Mouse (Mus musculus): ENCODE measurements around the gene Gm8122.
"Not testable (repeated sequence)": the region's sequence is repeated elsewhere in the genome, so short reads cannot be mapped to it uniquely, and the experiment has no call there.

Gm8122 gene

DNA sequence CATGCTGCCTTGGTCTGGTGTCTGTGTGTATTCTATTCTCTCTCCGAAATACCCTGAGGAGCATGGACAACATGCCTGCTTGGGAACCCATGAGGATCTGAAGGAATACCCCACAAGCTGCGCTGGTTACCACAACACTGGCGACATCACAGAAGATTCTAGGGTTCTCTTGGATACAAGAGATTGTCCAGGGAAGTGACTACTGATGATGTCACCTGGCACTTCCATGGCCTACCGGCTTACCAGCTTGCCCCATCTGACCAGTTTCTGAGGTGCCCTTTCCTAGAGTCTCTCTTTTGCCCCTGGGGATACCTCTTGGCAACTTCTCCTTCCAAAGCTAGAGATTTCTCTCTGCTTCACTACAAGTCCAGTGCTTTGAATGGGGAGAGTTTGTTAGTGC, at the start of gene Gm8122:
Gene Gm8122 (minus strand): TSS at position 101 of the 400 bp plus-strand sequence.
- DNase-seq (ENCODE audit: low read depth in 2 of 2, low spot score in 2 of 2), result not testable (repeated sequence)

GRCm38 (mm10) chr14:43278681-43279080, 43.6 kb upstream of the Gm8122 start:
- DNase-seq (ENCODE audit: low read depth in 2 of 2, low spot score in 2 of 2), result not testable (repeated sequence)

DNA sequence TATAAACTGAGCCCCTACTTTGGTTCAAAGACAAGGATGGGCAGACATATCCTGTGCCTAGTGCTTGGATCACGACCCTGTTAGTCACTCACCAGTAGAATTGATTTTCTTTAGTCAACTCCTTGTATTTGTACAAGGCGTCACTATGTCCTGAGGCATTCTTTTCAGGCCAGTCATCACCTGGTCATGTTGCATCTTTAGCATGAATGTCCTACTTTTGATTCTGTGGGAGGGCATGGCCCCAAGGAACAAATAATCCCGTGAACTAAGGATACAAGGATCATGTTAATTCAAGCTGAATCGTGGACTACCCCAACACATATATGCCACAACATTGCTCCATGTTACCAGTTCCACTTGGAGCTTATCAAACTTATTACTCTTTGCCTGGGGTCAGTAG, 43.0 kb upstream of the Gm8122 start:
- DNase-seq (ENCODE audit: low read depth in 2 of 2, low spot score in 2 of 2), result not testable (repeated sequence)

- DNase-seq (ENCODE audit: low read depth in 2 of 2, low spot score in 2 of 2), result not testable (repeated sequence)
These were observed 42.4 kb upstream of the Gm8122 start for GRCm38 (mm10) chr14:43277468-43277867.

GRCm38 (mm10) chr14:43275752-43276151, 40.6 kb upstream of the Gm8122 start:
- not testable (repeated sequence) for DNase-seq (ENCODE audit: low read depth in 2 of 2, low spot score in 2 of 2)

DNA sequence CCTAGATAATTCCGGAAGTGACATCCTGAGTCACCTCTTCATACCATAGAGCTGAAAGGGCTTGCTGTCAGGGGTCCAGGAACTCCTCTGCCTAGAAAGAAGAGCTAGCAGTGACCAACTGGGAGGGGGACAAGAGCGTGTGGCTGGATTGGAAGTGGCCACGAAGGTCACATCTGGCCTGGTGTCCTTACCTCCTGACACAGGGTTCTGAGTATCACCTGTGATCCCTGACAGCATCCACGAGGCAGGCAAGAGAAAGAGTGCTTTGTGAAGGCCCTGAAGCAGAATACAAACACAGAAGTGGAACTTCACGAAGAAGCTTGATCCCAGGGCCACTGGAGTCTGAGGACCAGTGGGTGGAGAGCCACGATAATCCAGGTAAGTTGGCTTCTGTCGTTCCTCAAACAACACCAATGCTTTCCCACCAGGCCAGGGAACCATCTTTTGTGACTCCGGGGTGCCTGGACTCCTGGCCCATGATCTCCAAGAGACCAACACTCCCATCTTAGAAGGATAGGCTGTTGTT, 39.9 kb upstream of the Gm8122 start, which contains the start of gene Gm9732:
Gene Gm9732 (plus strand): TSS at position 51 of the 526 bp plus-strand sequence.
- not testable (repeated sequence) for DNase-seq (ENCODE audit: low read depth in 2 of 2, low spot score in 2 of 2)

GRCm38 (mm10) chr14:43273161-43273560, 38.1 kb upstream of the Gm8122 start:
- not testable (repeated sequence) for DNase-seq (ENCODE audit: low read depth in 2 of 2, low spot score in 2 of 2)

DNA sequence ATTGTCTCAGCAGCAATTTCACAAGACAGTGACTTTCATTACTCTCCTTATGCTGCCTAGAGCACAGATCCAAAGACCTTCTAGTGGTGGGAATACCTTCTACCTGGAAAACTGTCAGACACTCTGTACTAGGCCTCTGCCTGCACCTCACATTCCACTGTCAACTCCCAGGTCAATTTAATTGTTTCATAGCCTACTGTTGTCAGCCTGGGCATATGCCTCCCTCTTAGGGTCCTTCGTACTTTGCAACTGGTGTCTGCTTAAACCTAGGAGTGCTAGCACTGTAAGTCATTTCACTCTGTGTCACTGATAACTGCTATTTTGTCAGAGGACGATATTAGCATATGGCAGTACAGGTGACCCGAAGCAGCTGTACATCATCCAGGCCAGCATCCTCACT, 34.1 kb upstream of the Gm8122 start:
- not testable (repeated sequence) for DNase-seq (ENCODE audit: low read depth in 2 of 2, low spot score in 2 of 2)

- DNase-seq (ENCODE audit: low read depth in 2 of 2, low spot score in 2 of 2), result not testable (repeated sequence)
These were observed 33.5 kb upstream of the Gm8122 start for GRCm38 (mm10) chr14:43268521-43269084.

- not testable (repeated sequence) for DNase-seq (ENCODE audit: low read depth in 2 of 2, low spot score in 2 of 2)
These were observed 28.3 kb upstream of the Gm8122 start for GRCm38 (mm10) chr14:43263421-43263820.

- DNase-seq (ENCODE audit: low read depth in 2 of 2, low spot score in 2 of 2), result not testable (repeated sequence)
These were observed 23.2 kb upstream of the Gm8122 start, which contains the start of gene Gm8126 for GRCm38 (mm10) chr14:43258349-43258748. TSS of gene Gm8126 (plus strand) at chr14:43258649.

DNA sequence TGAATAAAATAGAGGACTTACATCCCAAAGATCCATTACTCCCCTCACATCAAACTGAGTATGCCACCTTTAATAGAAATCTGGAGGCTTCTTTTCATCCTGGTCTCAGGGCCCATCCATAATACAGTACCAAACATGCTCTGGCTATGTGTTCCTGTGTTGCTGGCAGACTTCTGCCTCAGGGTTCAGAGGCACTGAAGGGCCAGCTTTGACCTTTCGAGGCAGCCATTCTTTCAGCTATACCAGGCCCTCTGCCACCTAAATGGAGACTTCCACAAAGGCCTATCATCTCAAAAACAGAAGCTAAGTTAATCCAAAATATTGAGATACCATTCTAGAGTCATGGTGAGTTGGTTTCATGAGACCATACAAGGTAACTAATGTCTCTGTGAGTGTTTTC, 21.4 kb upstream of the Gm8122 start:
- DNase-seq (ENCODE audit: low read depth in 2 of 2, low spot score in 2 of 2), result not testable (repeated sequence)

DNA sequence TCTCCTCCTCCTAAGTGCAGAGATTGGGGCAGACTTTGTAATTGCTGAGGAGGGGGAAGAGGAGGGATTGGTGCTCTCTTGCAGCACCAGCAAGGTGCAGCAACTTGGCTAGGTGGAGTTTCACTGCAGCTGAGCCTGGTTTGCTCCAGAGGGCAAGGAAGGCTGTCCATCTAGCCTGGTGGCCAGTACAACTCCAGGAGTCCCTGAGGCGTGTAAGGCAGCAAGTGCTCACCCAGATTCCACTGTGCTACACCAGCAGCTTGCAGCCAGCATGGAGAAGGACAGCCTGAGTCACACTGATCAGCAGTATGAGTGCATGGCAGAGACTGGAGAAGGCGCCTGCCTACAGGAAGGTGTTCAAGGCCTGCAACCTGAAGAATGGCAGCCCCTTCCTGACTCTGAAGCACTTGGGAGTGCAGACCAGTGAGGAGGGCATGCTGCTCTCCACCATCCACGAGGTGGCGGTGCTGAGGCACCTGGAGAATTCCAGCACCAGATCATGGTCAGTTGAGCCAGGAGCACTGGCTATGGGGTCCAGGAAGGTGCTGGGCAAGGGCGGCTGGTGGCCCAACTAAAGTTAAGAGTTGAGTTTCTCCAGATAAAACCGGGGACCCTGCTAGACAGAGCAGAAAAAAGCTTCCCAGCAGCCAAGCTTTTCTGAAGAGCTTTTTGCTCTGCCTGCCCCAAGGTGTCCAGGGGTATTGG, 15.6 kb upstream of the Gm8122 start:
- not testable (repeated sequence) for DNase-seq (ENCODE audit: low read depth in 2 of 2, low spot score in 2 of 2)

DNA sequence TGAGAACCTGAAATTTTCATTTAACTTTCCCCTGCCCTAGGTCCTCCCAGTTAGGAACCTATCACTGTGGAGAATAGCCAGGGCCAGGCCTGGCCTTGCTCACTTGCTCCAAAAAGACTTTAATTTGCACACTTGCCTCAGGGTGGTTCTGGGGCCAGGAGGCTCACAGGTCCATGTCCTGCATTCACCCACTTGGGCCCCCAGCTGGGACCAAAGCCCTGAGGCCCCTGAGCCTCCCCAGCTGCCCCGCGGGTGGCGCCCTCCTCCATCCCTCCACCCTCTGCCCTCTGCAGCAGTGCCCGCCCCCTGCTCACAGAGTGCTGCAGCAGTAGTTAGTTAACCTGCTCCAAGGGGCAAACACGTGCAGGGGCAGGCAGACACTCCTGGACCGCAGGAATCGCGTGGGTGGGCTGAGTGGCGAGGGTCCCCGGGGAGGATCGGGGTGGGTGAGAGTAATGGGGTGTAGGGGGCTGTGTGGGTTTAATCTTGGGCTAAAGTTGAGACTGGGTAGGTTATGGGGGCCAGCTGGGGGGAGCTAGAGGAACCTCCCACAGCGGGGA, 14.6 kb upstream of the Gm8122 start:
- DNase-seq (ENCODE audit: low read depth in 2 of 2, low spot score in 2 of 2), result not testable (repeated sequence)

DNA sequence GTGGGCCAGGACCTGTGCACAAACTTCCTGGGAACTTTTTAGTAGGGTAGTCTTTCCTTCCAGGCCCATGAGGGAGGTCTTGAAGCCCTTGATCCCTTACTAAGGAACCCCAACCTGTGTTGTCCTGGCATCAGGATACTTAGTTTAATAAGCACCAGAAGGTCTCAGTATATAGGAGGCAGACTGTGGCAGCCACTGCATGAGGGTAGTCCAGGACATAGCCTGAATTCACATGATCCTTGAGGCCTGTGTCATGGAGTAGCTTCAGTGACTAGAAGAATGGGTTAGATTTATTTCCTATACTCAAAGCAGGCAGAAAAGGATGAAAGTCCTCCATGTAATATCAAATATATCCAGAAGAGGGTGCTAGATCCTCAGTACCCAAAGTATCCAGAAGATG, 2.7 kb upstream of the Gm8122 start:
- DNase-seq (ENCODE audit: low read depth in 2 of 2, low spot score in 2 of 2), result not testable (repeated sequence)

Measured in CD8-positive naive resting alpha-beta T cell, adult 2 months (primary cell).